Comparison of ENCODE assay signal across 50 mouse cellular contexts in the genomic region with DNA sequence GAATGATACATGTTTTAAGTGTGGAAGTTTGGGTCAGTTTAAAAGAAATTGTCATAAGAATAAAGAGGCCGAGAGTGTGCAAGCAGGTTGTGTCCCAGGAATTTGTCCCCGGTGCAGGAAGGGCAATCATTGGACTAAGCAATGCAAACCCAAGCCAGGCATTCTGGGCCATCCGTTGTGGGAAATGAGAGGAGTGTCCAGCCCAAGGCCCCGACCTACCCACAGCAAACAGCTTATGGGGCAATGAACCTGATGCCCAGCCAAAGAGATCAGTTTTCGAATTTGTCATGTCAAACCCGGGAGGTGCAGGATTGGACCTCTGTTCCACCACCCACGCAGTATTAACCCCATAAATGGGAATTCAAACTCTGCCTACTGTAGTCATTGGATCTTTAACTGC. TPM values are rescaled to one million over a fixed set of nuclear protein-coding genes. Genes with fewer than 3 reads are reported as not detected.
"Had no signal": no experiment of that assay in that cellular context is flagged by ENCODE, and none has a peak within 500 bp of the region (broad histone marks: within the 10 kb centered on the region; RNA-seq: fewer than 3 reads in every experiment).

No protein-coding gene starts in this region.

- H3K4me3 ChIP-seq: heart, embryonic 10.5 days; heart, embryonic 12.5 days; heart, embryonic 13.5 days; heart, embryonic 15.5 days; hindbrain, embryonic 10.5 days; hindbrain, embryonic 12.5 days; hindbrain, embryonic 13.5 days; hindbrain, embryonic 15.5 days; intestine, embryonic 15.5 days; kidney, embryonic 15.5 days; layer of hippocampus, adult 2 months had no signal

- H3K9ac ChIP-seq: heart, embryonic 12.5 days; heart, embryonic 13.5 days; heart, embryonic 15.5 days; hindbrain, embryonic 12.5 days; hindbrain, embryonic 13.5 days; hindbrain, embryonic 14.5 days; hindbrain, embryonic 15.5 days; intestine, embryonic 15.5 days; kidney, embryonic 15.5 days had no signal

- DNase-seq: heart, postnatal 10 days; heart, postnatal 14 days; heart, postnatal 36 days; heart, postnatal 4 days; kidney, adult 11 months; kidney, adult 18-20 months; kidney, adult 2 months; kidney, adult 8-10 months; kidney, adult 9 months; kidney, postnatal 10 days; kidney, postnatal 14 days; kidney, postnatal 25 days; kidney, postnatal 36 days; kidney, postnatal 4 days; layer of hippocampus, adult 9-11 months; layer of hippocampus, postnatal 36 days had no signal

- H3K27ac ChIP-seq: heart, embryonic 10.5 days; heart, embryonic 13.5 days; heart, embryonic 15.5 days; hindbrain, embryonic 10.5 days; hindbrain, embryonic 12.5 days; hindbrain, embryonic 13.5 days; hindbrain, embryonic 14.5 days; hindbrain, embryonic 15.5 days; hindbrain, postnatal 0 days; intestine, embryonic 15.5 days; kidney, embryonic 15.5 days; kidney, postnatal 0 days; layer of hippocampus, adult 2 months had no signal

- ATAC-seq: hindbrain, embryonic 16.5 days; hindbrain, postnatal 0 days; inflammation-experienced regulatory T-cells, adult 6 months; intestine, embryonic 15.5 days; intestine, embryonic 16.5 days; intestine, postnatal 0 days had no signal

- H3K9me3 ChIP-seq: heart, embryonic 10.5 days; heart, embryonic 15.5 days; hindbrain, embryonic 15.5 days; intestine, embryonic 15.5 days; kidney, embryonic 15.5 days had no signal

- H3K4me1 ChIP-seq: heart, embryonic 10.5 days; heart, embryonic 12.5 days; heart, embryonic 13.5 days; heart, embryonic 15.5 days; hindbrain, embryonic 10.5 days; hindbrain, embryonic 12.5 days; hindbrain, embryonic 13.5 days; hindbrain, embryonic 15.5 days; intestine, embryonic 15.5 days; kidney, embryonic 15.5 days had no signal

- H3K4me2 ChIP-seq: heart, embryonic 11.5 days; heart, embryonic 12.5 days; heart, embryonic 13.5 days; heart, embryonic 15.5 days; hindbrain, embryonic 12.5 days; hindbrain, embryonic 13.5 days; hindbrain, embryonic 14.5 days; hindbrain, embryonic 15.5 days; intestine, embryonic 15.5 days; kidney, embryonic 15.5 days had no signal

- H3K36me3 ChIP-seq: heart, embryonic 10.5 days; heart, embryonic 12.5 days; heart, embryonic 13.5 days; heart, embryonic 15.5 days; hindbrain, embryonic 10.5 days; hindbrain, embryonic 12.5 days; hindbrain, embryonic 13.5 days; hindbrain, embryonic 15.5 days; intestine, embryonic 15.5 days; kidney, embryonic 15.5 days had no signal

- H3K27me3 ChIP-seq: heart, embryonic 12.5 days; heart, embryonic 13.5 days; heart, embryonic 15.5 days; hindbrain, embryonic 12.5 days; hindbrain, embryonic 13.5 days; hindbrain, embryonic 15.5 days; intestine, embryonic 15.5 days; kidney, embryonic 15.5 days had no signal

RNA-seq across cellular contexts. Expression of gene Mug2, which starts 30.9 kb away (rescaled TPM):
- total RNA-seq: heart, postnatal 10 days; heart, postnatal 14 days; heart, postnatal 25 days; heart, postnatal 36 days; heart, postnatal 4 days; hematopoietic stem cell, adult 5-6 weeks; hindbrain, postnatal 0 days; layer of hippocampus, adult 18-20 months; layer of hippocampus, adult 2 months; layer of hippocampus, adult 8-10 months; layer of hippocampus, postnatal 10 days; layer of hippocampus, postnatal 14 days; layer of hippocampus, postnatal 25 days; layer of hippocampus, postnatal 36 days had no signal
- polyA plus RNA-seq: heart, embryonic 10.5 days; heart, embryonic 11.5 days; heart, embryonic 12.5 days; heart, embryonic 13.5 days; heart, embryonic 14.5 days; heart, embryonic 15.5 days; heart, embryonic 16.5 days; heart, postnatal 0 days; hindbrain, embryonic 10.5 days; hindbrain, embryonic 11.5 days; hindbrain, embryonic 12.5 days; hindbrain, embryonic 13.5 days; hindbrain, embryonic 14.5 days; hindbrain, embryonic 15.5 days; hindbrain, embryonic 16.5 days; hindbrain, postnatal 0 days; inflammation-experienced regulatory T-cells, adult 6 months; intestine, embryonic 14.5 days; intestine, embryonic 15.5 days; intestine, embryonic 16.5 days; intestine, postnatal 0 days; kidney, adult 2 months; kidney, embryonic 14.5 days; kidney, embryonic 15.5 days; kidney, embryonic 16.5 days; kidney, postnatal 0 days; large intestine, adult 2 months had no signal
